Mouse (Mus musculus) limb, embryonic 12.5 days (tissue): ENCODE results near the gene Clrn3. TPM values are rescaled to one million over a fixed set of nuclear protein-coding genes. Genes with fewer than 3 reads are reported as not detected.
"Not testable (repeated sequence)": the region's sequence is repeated elsewhere in the genome, so short reads cannot be mapped to it uniquely, and the experiment has no call there.

Source experiments
- ATAC-seq: fragments of 200-750 bp; cut with Nextera tagmentation; 2 replicates; pipeline ENCODE4 v1.8.0; 2017; ENCODE audit warnings: low read depth, moderate TSS enrichment; ENCODE audit not compliant: insufficient number of reproducible peaks, insufficient read depth, low FRiP score, low TSS enrichment
- H3K27ac ChIP-seq: fragments of 300-500 bp; sonication (generic); 2 replicates; pipeline ENCODE4 v1.5.1; 2016; ENCODE audit warnings: mild to moderate bottlenecking, moderate library complexity
- H3K27me3 ChIP-seq: fragments of 300-500 bp; sonication (generic); 2 replicates; pipeline ENCODE4 v1.6.1; 2016; ENCODE audit warnings: mild to moderate bottlenecking, moderate library complexity
- H3K36me3 ChIP-seq: fragments of 300-500 bp; sonication (generic); 2 replicates; pipeline ENCODE4 v1.6.1; 2016; ENCODE audit warnings: mild to moderate bottlenecking, moderate library complexity
- H3K4me1 ChIP-seq: fragments of 300-500 bp; sonication (generic); replicated peaks from 2 replicates; pipeline ENCODE4 v1.6.1; 2016
- H3K4me2 ChIP-seq: fragments of 300-500 bp; sonication (generic); 2 replicates; pipeline ENCODE4 v1.6.1; 2016; ENCODE audit warnings: mild to moderate bottlenecking, moderate library complexity
- H3K4me3 ChIP-seq: fragments of 300-500 bp; sonication (generic); replicated peaks from 2 replicates; pipeline ENCODE4 v1.5.1; 2016; ENCODE audit warnings: mild to moderate bottlenecking
- H3K9ac ChIP-seq: fragments of 300-500 bp; sonication (generic); replicated peaks from 2 replicates; pipeline ENCODE4 v1.6.1; 2016; ENCODE audit warnings: mild to moderate bottlenecking, moderate library complexity
- H3K9me3 ChIP-seq: fragments of 300-500 bp; sonication (generic); 2 replicates; pipeline ENCODE4 v1.6.1; 2016; ENCODE audit warnings: mild to moderate bottlenecking, moderate library complexity
- WGBS: fragments of 180-500 bp; shearing (Covaris S2); methylation state at CpG from one replicate; pipeline ENCODE4 v1.1.7; 2016; 5-methylcytosine and 5-hydroxymethylcytosine counted together
- polyA plus RNA-seq: library from polyadenylated mRNA; unstranded; fragments of >200 nt; fragmentation: Nextera tagmentation; extraction: Ambion mirVana; gene quantifications from 2 replicates; pipeline ENCODE4 v1.2.1, GENCODE M21; 2016

The Clrn3 gene
- polyA plus RNA-seq, 1 experiment from 2014 or later: not detected

- no peaks in the 10 kb centered on the region for H3K27me3 ChIP-seq
- no peak overlapping the region for H3K27ac ChIP-seq
- no peaks in the 10 kb centered on the region for H3K4me1 ChIP-seq
- 84% methylated on average over 5 of the region's 5 CpGs for WGBS
- H3K36me3 ChIP-seq: no peaks in the 10 kb centered on the region
- H3K4me3 ChIP-seq: no peak overlapping the region
- H3K4me2 ChIP-seq: no peak overlapping the region
- no peak overlapping the region for H3K9ac ChIP-seq
- ATAC-seq: no peak
- H3K9me3 ChIP-seq: peaks cover 5% of the 10 kb centered on the region; the same call in 1 of the 2 replicates
Measured at GRCm38 (mm10) chr7:135510431-135510830, 18.0 kb downstream of the Clrn3 start.

- H3K9ac ChIP-seq: no peak overlapping the region
- H3K4me3 ChIP-seq: no peak overlapping the region
- WGBS: 88% methylated on average over 3 of the region's 3 CpGs
- H3K4me1 ChIP-seq: no peaks in the 10 kb centered on the region
- no peak for ATAC-seq
- H3K9me3 ChIP-seq: peaks cover 5% of the 10 kb centered on the region; the same call in 1 of the 2 replicates
- no peak overlapping the region for H3K4me2 ChIP-seq
- no peaks in the 10 kb centered on the region for H3K36me3 ChIP-seq
- H3K27me3 ChIP-seq: no peaks in the 10 kb centered on the region
- no peak overlapping the region for H3K27ac ChIP-seq
Measured at GRCm38 (mm10) chr7:135509272-135509671, 19.2 kb downstream of the Clrn3 start.

- H3K4me1 ChIP-seq: no peaks in the 10 kb centered on the region
- no peaks in the 10 kb centered on the region for H3K27me3 ChIP-seq
- no peak for ATAC-seq
- H3K9me3 ChIP-seq: peaks cover 5% of the 10 kb centered on the region; the same call in 1 of the 2 replicates
- 83% methylated on average over 4 of the region's 4 CpGs for WGBS
- H3K4me3 ChIP-seq: no peak overlapping the region
- no peaks in the 10 kb centered on the region for H3K36me3 ChIP-seq
- no peak overlapping the region for H3K9ac ChIP-seq
- H3K27ac ChIP-seq: no peak overlapping the region
- no peak overlapping the region for H3K4me2 ChIP-seq
Measured at GRCm38 (mm10) chr7:135508602-135509001, 19.9 kb downstream of the Clrn3 start.

GRCm38 (mm10) chr7:135506506-135506905 lies 21.9 kb downstream of the Clrn3 start:
- not testable (repeated sequence) for H3K9ac ChIP-seq, H3K4me3 ChIP-seq, H3K27ac ChIP-seq, H3K4me1 ChIP-seq, H3K4me2 ChIP-seq, H3K36me3 ChIP-seq, H3K27me3 ChIP-seq, H3K9me3 ChIP-seq, ATAC-seq
- 91% methylated on average over 5 of the region's 5 CpGs for WGBS

GRCm38 (mm10) chr7:135499403-135499802 lies 29.1 kb downstream of the Clrn3 start:
- Histone ChIP-seq H3K27me3 (no peaks in the 10 kb centered on the region), H3K27ac (no peak overlapping the region), H3K4me2 (no peak overlapping the region), H3K4me1 (no peaks in the 10 kb centered on the region), H3K36me3 (no peaks in the 10 kb centered on the region), H3K4me3 (no peak overlapping the region), H3K9ac (no peak overlapping the region), H3K9me3 (no peaks in the 10 kb centered on the region)
- no peak for ATAC-seq
- WGBS: 54% methylated on average over 2 of the region's 2 CpGs

- 86% methylated on average over 3 of the region's 3 CpGs for WGBS
- no peaks in the 10 kb centered on the region for H3K27me3 ChIP-seq
- no peaks in the 10 kb centered on the region for H3K36me3 ChIP-seq
- no peak overlapping the region for H3K9ac ChIP-seq
- H3K4me1 ChIP-seq: no peaks in the 10 kb centered on the region
- ATAC-seq: no peak
- H3K4me3 ChIP-seq: no peak overlapping the region
- no peak overlapping the region for H3K27ac ChIP-seq
- no peak overlapping the region for H3K4me2 ChIP-seq
- H3K9me3 ChIP-seq: no peaks in the 10 kb centered on the region
Measured at GRCm38 (mm10) chr7:135498565-135499186, 29.8 kb downstream of the Clrn3 start.

GRCm38 (mm10) chr7:135495303-135495702 lies 33.2 kb downstream of the Clrn3 start:
- no peak overlapping the region for H3K27ac ChIP-seq
- 49% methylated on average over 3 of the region's 3 CpGs for WGBS
- H3K4me2 ChIP-seq: no peak overlapping the region
- ATAC-seq: no peak
- no peak overlapping the region for H3K4me3 ChIP-seq
- no peak overlapping the region for H3K9ac ChIP-seq
- no peaks in the 10 kb centered on the region for H3K27me3 ChIP-seq
- no peaks in the 10 kb centered on the region for H3K36me3 ChIP-seq
- no peaks in the 10 kb centered on the region for H3K4me1 ChIP-seq
- H3K9me3 ChIP-seq: no peaks in the 10 kb centered on the region

GRCm38 (mm10) chr7:135490500-135490886 lies 38.0 kb downstream of the Clrn3 start:
- H3K27me3 ChIP-seq: 0 out of 2 replicates have a peak, but pooled peaks cover 11% of the 10 kb centered on the region
- no peak overlapping the region for H3K27ac ChIP-seq
- no peaks in the 10 kb centered on the region for H3K9me3 ChIP-seq
- no peaks in the 10 kb centered on the region for H3K36me3 ChIP-seq
- ATAC-seq: no peak
- 51% methylated on average over 8 of the region's 8 CpGs for WGBS
- H3K4me1 ChIP-seq: peaks cover 7% of the 10 kb centered on the region; the same call in 1 of the 2 replicates
- H3K4me2 ChIP-seq: no peak overlapping the region
- H3K9ac ChIP-seq: no peak overlapping the region
- no peak overlapping the region for H3K4me3 ChIP-seq

- H3K27me3 ChIP-seq: peaks cover 15% of the 10 kb centered on the region; the same call in 1 of the 2 replicates
- H3K4me2 ChIP-seq: no peak overlapping the region
- no peak for ATAC-seq
- peaks cover 13% of the 10 kb centered on the region for H3K4me1 ChIP-seq
- no peak overlapping the region for H3K9ac ChIP-seq
- no peaks in the 10 kb centered on the region for H3K36me3 ChIP-seq
- H3K9me3 ChIP-seq: no peaks in the 10 kb centered on the region
- no peak overlapping the region for H3K4me3 ChIP-seq
- no peak overlapping the region for H3K27ac ChIP-seq
- 73% methylated on average over 9 of the region's 9 CpGs for WGBS
Measured at GRCm38 (mm10) chr7:135489724-135490499, 38.5 kb downstream of the Clrn3 start.

- no peak overlapping the region for H3K4me3 ChIP-seq
- H3K4me1 ChIP-seq: peaks cover 14% of the 10 kb centered on the region
- H3K36me3 ChIP-seq: no peaks in the 10 kb centered on the region
- no peak overlapping the region for H3K4me2 ChIP-seq
- H3K27ac ChIP-seq: no peak overlapping the region
- no peaks in the 10 kb centered on the region for H3K9me3 ChIP-seq
- peaks cover 29% of the 10 kb centered on the region; the same call in 1 of the 2 replicates for H3K27me3 ChIP-seq
- WGBS: 73% methylated on average over 6 of the region's 6 CpGs
- no peak overlapping the region for H3K9ac ChIP-seq
- no peak for ATAC-seq
Measured at GRCm38 (mm10) chr7:135488214-135488810, 40.1 kb downstream of the Clrn3 start.

GRCm38 (mm10) chr7:135487423-135487822 lies 41.0 kb downstream of the Clrn3 start:
- WGBS: 23% methylated on average over 4 of the region's 4 CpGs
- no peak for ATAC-seq
- peaks cover 29% of the 10 kb centered on the region; the same call in 1 of the 2 replicates for H3K27me3 ChIP-seq

More at GRCm38 (mm10) chr7:135487423-135487822, 41.0 kb downstream of the Clrn3 start:
- peaks cover 14% of the 10 kb centered on the region for H3K4me1 ChIP-seq
- no peaks in the 10 kb centered on the region for H3K9me3 ChIP-seq
- H3K4me2 ChIP-seq: no peak overlapping the region
- no peak overlapping the region for H3K4me3 ChIP-seq
- H3K36me3 ChIP-seq: no peaks in the 10 kb centered on the region
- H3K9ac ChIP-seq: no peak overlapping the region
- no peak overlapping the region for H3K27ac ChIP-seq
